Mouse (Mus musculus): ENCODE measurements at regions not wholly inside any gene's neighbourhood (a gene's known extent, or its start where the extent isn't known, plus 50 kb on each side); places are given as distances from the start of the nearest gene placed in this dataset.

Small RNA genes in the stretch of these regions (microRNA-seq; reads per million reads assigned to microRNA genes)
- 0 reads per million in 2 experiments for gene Gm24933

Data from layer of hippocampus, postnatal 14 days (tissue).